Mouse (Mus musculus): ENCODE measurements around the gene Rxfp4.

Gene Rxfp4

DNA sequence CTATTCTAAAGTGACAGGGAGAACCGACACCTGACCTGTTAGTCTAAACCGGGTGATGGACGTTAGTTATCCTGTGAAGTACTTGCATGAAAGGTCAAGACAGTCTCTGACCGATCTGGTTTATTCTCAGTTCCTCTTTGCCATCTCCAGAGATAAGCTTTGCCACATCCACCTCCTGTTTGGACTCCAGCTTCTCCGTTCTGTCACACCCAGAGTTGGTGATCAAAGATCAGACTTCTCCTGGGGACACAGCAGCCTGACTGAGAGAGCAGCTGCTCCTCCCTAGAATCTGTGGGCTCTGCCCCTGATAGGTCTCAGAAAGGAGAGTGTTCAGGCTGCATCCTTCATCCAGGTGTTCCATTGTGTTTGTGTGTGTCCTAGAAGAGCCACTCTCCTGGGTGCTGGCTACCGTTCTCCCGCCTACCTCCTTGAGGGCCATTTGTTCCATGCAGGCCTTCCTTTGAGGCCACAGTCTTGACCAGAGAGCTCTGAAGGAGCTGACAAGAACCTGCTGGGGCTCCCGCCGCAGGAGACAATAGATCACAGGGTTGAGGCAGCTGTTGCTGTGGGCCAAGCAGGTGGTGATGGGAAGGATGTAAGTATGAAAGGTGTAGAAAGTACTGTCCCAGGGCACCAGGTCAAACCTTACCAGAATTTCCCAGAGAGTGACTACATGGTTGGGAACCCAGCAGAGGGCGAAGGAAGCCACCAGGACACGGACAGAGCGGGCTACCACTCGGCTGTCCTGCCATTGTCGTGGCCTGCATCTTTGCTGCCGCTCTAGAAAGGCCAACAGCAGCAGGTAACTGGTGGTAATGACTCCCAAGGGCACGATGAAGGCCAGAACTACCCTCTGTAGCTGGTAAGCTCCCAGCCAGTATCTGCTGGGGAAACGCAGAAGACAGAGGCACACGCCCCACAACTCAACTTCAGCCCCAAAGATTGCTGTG, 998 bp downstream of the Rxfp4 start:
- DNase-seq (ENCODE audit: low spot score): no peak

DNA sequence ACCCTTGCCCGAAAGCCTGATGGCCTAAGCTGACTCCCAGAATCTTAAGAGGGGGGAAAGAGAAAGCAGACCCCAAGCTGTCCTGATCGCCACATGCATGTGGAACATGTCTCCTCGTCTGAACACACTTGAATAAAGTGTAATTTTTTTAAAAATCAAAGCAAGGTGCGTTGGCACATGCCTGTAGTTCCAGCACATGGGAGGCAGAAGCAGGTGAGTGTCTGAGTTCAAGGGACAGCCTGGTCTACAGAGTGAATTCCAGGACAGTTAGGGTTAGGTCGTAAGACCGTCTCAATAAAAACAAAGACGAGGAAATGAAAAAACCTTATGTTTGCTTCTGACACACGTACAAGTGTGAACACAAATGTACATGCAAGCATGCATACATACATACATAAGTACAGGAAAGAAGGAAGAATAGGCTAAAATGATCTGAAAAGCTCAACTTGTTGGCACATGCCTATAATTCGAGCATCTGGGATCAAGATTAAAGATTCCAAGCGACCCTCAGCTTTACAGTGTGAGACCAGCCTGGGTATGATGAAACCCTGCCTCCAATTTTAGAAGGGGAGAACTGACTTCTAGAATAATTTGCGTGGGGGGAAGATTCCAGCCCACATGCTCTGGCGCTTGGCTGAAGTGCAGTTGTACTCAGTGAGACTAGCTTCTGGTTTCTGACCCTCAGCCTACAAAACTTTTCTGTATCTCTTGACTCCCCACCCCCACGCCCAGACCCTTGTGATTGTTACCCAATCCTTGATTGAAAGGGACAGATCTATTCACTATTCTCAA, 2.0 kb downstream of the Rxfp4 start:
- DNase-seq (ENCODE audit: low spot score): no peak

DNA sequence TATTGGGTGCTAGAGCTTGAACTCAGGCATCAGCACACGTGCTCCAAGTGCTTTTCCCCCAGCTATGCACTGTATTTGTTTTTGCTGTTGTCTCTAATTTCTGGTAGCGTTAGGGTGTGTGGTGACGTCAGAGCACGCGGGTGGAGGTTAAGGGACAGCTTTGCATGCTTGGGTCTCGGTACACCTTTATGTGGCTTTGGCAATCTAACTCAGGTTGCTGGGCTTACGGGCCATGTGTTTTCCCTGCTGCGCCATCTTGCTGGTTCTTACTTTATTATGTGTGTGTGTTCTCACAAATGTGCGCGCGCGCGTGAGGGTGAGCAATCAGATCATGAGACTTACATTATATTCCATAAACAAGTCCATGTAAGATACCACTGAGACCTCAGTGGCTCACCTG, 3.0 kb downstream of the Rxfp4 start:
- no peak for DNase-seq (ENCODE audit: low spot score)

DNA sequence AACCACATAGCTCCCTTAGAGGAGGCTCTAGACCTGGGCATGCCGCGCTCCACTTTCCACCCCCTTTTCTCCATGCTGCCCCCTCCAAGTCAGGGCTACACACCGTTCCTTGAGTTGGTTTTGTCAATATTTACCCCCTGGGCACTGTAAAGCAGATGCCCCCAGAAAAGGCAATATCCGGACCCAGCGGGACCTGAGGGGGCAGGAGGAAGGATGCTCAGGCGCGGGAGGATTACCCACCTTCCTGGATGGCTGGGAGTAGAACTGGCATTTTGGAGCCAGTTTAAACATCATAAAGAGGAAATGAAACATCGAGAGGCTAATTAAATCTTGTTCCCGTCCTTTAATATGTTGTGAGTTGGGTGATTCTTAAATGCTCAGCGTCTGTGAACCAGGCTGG, 3.8 kb downstream of the Rxfp4 start:
- no peak for DNase-seq (ENCODE audit: low spot score)

DNA sequence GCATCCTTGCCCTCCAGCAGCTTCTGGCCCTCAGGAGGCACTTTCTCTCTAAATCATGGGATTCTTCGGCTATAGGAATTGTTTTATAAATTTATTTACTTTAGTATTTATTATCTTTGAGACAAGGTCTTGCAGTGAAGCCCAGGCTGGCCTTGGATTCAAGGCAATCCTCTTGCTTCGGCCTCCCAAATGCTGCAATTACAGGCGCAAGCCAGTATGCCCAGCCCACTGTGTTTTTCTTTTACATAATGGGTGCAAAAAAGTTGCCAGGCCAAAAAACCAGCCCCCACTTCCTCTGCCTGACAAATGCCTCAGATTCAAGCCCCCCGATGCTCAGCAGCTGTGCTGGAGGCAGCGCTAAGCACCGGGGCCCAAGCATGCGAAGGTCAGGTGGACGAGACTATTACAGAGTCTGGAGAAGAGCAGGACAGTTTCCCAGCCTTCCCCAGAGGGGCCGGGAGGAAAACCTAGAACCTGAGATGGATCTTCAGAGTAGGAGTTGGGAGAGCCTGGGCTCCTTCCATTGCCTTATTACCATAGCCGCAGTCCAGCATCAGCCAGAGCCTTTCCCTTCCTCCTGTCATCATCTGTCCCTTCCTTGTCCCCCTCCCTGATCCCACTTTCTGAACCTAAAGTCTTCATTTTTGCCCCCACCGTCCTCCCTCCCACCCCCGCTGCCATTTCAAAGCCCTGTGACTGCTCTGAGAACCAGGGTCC, 4.3 kb downstream of the Rxfp4 start:
- DNase-seq (ENCODE audit: low spot score): no peak

DNA sequence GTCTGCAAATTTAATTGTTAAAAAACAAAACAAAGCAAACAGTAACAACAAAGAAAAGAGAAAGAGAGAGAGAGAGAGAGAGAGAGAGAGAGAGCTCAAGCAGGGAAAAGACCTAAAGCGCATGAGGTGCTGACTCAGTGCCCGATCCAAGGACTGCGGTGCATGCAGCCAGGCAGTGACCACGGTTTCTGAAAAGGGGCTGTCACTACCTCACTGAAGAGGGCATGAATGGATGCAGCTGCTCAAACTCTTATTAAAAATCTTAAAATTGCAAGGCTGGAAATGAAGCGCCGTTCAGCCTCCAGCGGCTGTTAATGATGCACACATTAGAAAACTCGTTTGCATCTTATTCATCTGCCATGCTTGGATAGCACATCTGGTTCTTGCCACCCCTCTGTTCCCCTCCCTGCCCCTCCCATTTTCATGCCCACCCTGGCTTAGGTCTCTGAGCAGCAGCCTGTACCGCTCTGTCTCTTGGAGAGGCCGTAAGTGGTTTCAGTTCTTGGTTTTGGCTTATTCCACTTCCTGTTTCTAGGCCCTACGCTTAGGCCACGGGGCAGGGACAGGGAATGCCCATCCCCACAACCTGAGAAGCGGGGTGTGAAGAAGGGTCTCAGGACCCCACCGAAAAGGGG, 5.0 kb downstream of the Rxfp4 start:
- no peak for DNase-seq (ENCODE audit: low spot score)

DNA sequence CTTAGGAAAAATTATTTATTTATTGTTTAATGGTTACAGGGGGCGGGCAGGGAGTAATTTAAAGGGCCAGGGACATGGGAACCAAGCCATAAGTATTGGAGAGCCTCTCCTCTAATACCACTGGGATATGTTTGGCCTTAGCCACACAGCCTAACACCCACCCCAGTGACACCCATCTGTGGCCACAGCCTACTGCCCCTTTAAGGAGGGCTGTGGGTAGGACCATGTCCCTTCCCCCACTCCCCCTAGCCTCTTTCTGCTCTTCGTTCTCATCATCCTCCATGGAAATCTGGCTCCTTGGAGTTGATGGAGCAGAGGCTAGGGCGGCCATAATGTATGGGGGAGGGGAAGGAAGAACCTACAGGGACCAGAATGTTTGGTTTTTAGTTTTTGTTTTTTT, 5.9 kb downstream of the Rxfp4 start:
- DNase-seq (ENCODE audit: low spot score): no peak

DNA sequence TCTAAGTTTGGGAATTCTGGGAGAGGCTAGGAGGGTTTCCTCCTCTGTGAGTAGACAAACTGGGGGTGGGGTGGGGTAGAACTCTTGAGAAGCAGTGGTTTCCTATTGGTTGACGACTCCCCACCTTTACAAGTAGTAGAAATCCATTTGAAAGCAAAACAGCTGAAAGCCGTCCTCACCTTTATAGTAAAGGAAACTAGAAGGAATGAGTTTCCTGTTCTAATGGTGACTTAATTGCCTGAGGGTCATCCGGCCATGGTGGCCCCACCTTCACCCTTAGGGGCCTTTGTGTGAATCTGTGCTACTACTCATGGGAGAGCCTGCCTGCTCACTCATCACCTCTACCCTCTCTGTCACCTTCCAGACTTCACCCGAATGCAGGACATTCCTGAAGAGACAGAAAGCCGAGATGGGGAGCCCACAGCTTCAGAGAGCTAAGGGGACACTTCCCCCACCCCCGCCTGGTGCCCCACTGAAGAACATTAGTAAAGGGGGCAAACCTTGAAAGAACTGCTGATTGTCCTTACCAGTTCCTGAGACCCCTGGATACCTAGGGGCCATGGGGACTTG, 6.4 kb downstream of the Rxfp4 start:
- DNase-seq (ENCODE audit: low spot score): no peak

DNA sequence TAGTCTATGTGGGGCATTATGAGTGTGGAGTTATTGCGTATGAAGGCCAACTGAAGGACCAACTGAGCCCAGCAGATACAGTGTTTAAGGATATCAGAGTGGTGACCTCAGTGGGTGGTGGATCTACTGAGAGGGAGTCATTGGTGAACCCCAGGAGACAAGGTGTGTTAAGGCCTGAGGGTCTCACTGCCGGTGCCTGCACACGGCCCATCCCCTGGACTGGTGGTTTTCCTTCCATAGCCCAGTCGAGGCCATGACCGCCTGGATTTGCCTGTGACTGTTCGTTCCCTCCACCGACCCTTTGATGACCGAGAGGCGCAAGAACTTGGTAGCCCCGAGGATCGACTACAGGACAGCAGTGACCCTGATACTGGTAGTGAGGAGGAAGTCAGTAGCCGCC, 7.0 kb downstream of the Rxfp4 start:
- DNase-seq (ENCODE audit: low spot score): no peak

DNA sequence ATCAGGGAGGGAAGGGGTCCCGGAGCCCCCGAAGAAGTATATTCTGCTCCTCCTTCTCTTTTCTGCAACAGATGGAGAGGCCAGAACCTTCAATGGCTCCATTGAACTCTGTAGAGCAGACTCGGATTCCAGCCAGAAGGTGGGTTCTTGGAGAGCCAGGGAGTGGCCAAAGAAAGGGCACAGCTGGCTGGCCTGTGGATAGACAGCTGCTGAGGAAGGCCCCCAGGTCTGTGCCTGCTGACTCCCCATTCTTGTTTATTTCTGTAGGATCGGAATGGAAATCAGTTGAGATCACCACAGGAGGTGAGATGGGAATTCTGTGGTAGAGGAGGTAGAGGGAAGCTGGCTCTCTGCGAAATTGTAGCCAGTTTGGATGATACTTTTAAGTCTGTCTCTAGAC, 9.9 kb downstream of the Rxfp4 start:
- no peak for DNase-seq (ENCODE audit: low spot score)

DNA sequence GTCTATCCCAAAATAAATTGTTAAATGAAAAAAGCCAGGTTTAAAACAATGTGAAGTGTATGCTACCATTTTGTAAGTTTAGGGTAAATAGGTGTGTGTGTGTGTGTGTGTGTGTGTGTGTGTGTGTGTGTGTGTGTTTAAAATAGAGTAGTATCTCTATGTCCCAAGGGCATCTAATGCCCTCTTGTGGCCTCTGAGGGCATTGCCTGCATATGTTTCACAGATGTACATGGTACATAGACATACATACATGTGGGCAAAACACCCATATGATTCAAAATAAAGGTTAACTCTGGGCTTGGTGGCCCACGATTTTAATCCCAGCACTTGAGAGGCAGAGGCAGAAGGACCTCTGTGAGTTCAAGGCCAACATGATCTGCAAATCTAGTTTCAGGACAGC, 12.3 kb downstream of the Rxfp4 start:
- DNase-seq (ENCODE audit: low spot score): no peak

DNA sequence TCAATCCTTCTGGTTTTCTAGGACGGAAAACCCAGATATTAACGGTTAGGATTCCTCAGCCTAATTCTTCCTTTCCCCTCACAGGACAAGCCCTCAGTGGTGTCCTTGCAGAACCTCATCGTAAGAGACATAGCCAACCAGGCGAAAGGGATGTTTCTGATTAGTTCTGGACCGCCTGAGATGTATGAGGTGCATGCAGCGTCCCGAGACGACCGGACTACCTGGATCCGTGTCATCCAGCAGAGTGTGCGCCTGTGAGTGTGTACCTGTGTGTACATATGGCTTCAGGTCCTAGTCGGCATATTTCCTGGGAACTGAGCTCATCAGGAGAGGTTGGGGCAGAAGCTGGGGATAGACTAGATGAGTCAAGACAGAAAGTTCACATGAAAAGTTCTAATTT, 13.7 kb downstream of the Rxfp4 start:
- no peak for DNase-seq (ENCODE audit: low spot score)

DNA sequence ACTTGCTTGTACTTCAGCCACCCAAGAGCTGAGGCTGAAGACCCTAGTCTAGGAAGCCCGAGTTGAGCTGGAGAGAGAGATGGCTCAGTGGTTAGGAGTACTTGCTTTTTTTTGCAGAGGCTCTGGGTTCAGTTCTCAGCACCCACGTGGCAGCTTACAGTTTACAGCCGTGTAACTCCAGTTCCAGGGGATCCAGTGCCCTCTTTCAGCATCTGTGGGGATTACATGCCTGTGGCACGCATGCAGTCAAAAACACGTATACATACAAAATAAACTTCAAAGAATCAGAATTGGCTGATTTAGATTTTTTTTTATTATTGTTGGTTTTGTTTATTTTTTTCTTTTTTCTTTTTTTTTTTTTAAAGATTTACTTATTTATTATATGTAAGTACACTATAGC, 15.8 kb downstream of the Rxfp4 start:
- DNase-seq (ENCODE audit: low spot score): no peak

DNA sequence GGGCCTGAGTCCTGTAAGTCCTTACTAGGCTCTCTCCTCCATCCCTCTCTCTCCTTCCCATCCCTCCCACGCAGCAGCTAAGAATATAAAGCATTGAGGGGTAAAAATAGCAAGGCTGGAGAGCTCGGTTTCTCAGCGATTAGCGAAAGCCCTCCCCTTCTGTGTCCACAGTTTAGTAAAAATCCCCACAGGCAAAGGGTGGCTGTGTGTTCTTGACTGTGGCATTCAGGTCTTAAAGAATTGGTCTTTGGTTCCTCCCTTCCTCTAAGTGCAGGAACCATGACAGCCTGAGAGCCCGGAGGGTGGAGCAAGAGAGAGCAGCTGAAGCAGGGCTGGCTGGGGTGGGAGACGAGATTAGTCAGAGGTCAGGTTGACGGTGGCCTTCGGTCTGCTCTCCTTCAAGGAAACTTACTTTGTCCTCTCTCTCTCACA, 16.4 kb downstream of the Rxfp4 start:
- DNase-seq (ENCODE audit: low spot score): no peak

DNA sequence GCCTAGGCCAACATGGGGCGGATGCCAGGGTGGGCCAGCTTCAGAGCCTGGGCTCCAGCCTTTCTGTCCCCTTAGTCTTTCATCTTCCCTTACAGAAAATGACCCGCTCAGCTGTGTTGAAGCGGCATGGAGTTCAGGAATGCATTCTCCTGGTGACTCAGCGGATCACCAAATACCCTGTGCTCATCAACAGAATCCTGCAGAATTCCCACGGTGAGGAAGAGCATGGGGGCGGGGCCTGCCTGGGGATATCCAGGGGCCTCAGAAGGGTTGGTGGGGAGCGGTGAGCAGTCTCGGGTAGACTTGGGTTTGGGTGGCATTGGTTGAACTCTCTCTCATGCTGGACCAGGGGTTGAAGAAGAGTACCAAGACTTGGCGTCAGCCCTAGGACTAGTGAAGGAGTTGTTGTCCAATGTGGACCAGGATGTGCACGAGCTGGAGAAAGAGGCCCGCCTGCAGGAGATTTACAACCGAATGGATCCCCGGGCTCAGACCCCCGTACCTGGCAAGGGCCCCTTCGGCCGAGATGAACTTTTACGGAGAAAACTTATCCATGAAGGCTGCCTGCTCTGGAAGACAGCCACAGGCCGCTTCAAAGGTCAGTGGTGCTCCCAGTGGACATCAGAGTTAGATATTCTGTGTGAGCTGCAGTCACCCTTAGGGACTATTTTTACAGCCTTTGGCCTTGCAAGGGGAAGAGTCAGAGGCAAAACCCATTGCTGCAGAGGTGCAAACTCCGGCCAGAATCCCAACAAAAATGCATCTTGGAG, 17.3 kb downstream of the Rxfp4 start:
- DNase-seq (ENCODE audit: low spot score): no peak

DNA sequence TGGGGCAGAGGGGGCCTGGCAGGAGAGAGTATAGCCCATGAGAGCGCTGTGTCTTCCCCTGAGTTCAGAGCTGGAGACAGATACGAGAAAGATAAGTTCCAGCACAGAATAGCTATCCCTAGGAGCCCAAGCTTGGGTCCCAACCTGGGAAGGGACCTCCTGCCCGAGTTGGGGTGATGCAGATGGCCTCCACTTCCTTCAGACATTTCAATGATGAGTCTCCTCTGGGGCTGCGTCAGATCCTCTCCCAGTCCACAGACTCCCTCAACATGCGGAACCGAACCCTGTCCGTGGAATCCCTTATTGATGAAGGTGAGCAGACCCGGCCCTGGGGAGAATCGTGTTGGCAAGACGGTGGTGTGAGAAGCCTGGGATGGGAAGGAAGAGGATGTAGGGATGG, 19.9 kb downstream of the Rxfp4 start:
- DNase-seq (ENCODE audit: low spot score): no peak

DNA sequence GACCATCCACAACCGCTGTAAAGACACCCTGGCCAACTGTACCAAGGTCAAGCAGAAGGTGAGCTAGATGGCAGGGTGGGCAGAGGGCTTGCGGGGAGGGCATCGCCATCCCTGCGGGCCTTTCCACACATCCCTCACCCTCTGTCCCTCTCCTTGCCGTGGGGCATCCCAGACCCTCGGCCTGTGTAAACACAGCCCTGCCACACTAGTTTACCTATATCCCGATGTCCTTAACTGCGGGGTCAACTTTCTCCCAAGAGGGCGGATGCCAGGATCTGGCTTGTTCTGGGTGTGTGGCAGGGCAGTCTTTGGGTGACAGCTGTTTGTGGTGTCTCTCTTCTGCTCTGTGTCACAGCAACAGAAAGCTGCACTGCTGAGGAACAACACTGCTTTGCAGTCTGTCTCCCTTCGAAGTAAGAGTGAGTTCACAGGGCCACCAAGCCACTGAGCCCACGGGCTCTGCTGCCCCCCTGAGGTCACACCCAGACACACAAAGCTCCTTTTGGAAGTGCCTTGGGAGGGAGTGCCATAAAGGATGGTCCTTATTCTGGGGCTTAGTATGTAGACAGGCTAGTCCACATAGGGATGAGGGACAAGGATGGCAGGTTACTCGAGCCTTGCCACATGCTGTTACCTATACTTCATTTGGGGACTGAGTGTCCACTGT, 20.9 kb downstream of the Rxfp4 start:
- no peak for DNase-seq (ENCODE audit: low spot score)

DNA sequence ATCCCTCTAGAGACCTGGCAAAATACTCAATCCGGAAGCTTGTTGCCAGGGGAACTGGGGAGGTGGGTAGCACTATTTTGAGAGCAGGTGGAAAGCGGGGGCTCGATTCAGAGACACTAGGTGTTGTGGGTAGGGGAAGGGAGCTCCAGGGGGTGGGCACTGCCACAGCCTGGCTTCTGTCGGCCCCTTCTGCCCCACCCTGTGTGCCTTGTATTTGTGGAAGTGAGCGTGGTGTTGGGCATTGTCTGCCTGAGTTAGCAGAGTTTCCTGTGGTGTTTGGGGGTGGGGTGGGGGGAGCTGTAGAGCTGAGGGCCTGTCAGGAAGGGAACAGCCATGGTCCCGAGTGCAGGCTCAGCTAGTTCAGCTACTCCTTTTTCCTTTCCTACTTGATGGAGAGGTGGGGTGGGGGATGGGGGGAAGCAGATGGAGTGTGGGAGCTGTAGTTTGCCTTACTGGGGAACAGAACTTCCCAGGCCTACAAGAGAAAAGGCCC, 22.0 kb downstream of the Rxfp4 start:
- no peak for DNase-seq (ENCODE audit: low spot score)

DNA sequence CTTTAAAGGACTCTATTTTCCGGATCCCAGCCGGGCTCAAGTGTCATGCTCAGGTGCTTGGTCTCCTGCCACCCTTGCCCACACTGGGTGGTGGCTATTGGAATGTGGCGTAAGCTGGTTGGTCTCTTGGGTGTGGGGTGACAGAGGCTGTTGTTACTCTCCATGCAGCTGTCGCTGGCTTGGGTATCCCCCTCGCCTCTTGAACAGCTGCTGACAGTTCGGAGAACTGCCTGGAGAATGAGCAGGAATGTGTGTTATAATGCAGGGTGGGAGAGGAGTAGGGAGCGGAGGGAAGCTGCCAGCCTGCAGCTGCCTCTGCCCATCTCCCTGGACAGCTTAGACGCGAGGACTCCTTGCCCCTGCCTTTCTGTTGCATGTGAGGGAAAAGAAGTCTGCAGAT, 22.9 kb downstream of the Rxfp4 start:
- no peak for DNase-seq (ENCODE audit: low spot score)

DNA sequence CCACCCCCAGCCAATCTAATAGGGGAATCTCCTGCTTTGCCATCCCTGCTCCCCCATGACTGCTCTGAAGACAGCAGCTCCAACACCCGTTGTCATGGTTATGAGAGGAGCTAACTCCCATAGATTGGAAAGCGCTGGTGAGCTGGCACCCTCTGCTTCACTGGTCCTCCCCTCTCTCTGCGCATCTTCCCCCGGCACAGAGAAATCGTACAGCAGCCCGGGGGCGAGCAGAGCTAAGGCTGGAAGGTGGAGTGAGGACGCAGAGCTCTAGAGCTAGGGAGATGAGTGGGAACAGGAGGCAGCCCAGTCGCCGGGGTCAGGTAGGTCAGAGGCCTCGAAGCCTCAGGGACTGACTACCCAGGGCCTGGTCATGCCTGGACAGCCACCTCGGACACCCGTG, 23.7 kb downstream of the Rxfp4 start:
- DNase-seq (ENCODE audit: low spot score): peak; percentile 74

Measured in layer of hippocampus, adult 9-10 months (tissue).